Mouse (Mus musculus) kidney, adult 8-10 months (tissue): ENCODE data around the gene Vwa1.
"Not testable (repeated sequence)": the region's sequence is repeated elsewhere in the genome, so short reads cannot be mapped to it uniquely, and the experiment has no call there.

Source experiments
- DNase-seq, 2 experiments: peaks; one replicate each; pipeline ENCODE4 v3.0.0; 2022

The Vwa1 gene

GRCm38 (mm10) chr4:155744474-155744873 is 30.0 kb downstream of the Vwa1 start:
- DNase-seq = no peak

DNA sequence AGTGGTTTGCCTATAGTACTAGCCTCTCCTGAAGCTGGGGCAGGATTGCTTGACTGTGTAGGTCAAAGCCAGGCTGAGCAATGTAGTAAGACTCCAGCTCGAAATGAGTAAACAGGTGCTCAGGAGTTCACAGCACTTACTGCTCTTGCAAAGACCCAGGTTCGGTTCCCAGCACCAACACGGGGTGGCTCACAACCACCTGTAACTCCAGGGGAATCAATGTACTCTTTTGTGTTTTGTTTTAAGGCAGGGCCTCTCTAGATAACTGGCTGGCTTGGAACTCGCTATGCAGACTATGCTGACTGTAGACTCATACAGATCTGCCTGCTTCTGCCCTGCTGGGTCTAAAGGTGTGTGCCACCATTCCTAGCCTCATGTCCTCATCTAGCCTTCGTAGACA is 31.8 kb downstream of the Vwa1 start:
- no peak for DNase-seq

DNA sequence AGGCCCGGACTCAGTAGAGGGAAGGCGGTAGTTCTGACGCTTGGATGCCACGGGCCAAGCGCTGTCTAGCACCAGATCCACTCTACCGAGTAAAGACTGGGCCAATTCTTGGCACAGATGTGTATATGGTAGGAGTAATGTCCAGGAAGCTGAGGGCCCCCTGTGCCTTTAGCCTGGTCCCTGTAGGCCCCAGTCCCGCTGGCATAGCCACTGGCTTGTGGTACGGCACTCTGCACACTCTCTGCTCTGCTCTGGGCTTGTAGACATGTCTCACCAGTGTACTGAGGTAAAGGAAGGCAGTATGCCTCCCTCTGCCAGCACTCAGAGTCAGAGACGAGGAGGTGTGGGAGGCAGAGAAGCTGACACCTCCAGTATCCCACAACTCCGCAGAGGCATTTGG is 33.8 kb downstream of the Vwa1 start:
- DNase-seq = not testable (repeated sequence)

GRCm38 (mm10) chr4:155739741-155740636 is 34.5 kb downstream of the Vwa1 start:
- no peak for DNase-seq

GRCm38 (mm10) chr4:155739152-155739551 is 35.3 kb downstream of the Vwa1 start:
- no peak for DNase-seq

GRCm38 (mm10) chr4:155738262-155738661 is 36.2 kb downstream of the Vwa1 start:
- no peak for DNase-seq

DNA sequence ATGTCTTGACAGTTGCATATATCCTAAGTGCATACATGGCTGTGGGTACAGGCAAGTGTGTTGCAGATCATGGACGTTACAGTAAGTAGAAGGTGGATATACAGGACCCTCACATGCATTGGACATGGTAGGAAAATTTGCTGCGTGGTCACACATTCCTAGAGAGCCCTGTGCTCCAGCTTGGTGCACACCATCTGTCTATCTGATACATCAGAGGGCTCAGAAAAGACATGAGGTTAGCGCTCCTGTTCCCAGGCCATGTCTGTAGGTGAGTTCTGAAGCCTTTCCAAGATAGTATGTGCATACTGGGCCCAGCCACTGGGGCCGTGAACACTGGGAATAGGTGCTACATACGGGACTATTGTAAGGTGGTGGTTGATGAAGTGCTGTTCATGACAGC is 38.1 kb downstream of the Vwa1 start:
- DNase-seq = no peak

DNA sequence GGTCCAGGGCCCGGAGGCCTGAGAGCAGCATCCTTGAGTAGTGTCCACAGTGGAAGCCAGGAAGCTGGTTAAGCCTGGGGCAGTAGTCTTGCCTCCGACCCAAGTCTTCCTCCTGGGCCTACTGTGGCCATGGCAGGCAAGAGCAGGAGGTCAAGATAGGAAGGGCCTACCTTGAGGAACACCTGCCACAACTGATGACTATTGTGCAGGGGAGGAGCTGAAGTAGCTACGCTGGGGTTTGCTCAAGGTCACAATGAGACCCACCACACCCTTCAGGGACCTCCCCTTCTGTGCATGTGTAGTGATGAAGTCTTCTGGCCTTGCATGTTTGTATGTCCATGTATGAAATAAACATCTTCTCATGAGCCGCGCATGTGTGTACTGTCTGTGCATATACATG is 38.7 kb downstream of the Vwa1 start:
- no peak for DNase-seq

- peak; percentile 23 to 42 for DNase-seq
Measured at GRCm38 (mm10) chr4:155734951-155735702, 39.4 kb downstream of the Vwa1 start.

DNA sequence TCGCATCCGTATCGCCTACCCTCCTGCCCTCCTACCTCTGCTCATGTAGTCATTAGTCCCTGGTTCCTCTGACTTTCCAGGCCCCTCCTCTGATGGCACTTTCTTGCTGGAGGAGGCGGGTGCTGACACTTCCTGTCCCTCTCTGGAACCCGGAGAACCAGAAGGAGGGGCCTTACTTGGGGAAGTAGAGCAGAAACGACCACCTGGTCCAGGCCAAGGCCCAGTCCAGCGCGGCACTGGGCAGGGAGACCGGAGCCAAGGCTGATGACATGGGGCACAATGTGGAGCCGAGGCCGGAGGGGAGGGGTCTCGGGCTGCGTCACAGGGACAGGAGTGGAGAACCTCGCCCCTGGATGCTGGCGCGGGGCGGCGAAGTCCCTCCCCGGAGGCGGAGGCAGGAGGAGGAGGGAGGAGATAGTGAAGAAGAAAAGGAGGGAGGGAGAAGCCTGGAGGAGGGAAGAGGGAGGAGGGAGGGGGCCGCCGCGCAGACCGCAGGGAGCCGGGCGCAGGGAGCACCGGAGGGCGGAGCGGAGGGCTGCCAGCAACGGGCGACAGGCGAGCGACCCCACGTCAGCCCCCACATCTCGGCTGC is 40.1 kb downstream of the Vwa1 start, which contains the start of gene Tmem240:
TSS of gene Tmem240 (plus strand) at position 451 of the 592 bp plus-strand sequence.
- peak; percentile 71 to 82 for DNase-seq

DNA sequence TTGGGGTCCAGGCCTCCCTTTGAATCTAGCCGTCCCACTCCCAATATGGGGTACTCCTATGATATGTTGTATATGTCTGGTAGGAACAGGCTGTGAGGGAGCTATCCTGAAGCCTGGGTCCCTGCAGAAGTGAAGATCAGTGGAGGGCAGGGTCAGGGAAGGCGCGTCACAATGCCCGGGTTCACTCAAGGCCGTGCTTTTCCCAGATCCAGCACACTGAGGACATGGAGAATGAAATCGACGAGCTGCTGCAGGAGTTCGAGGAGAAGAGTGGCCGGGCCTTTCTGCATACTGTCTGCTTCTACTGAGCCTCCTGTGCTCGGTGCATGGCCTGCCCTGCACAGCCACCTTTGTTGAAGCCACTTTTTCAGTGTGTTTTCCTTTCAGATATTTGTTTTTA is 41.2 kb downstream of the Vwa1 start:
- no peak for DNase-seq

DNA sequence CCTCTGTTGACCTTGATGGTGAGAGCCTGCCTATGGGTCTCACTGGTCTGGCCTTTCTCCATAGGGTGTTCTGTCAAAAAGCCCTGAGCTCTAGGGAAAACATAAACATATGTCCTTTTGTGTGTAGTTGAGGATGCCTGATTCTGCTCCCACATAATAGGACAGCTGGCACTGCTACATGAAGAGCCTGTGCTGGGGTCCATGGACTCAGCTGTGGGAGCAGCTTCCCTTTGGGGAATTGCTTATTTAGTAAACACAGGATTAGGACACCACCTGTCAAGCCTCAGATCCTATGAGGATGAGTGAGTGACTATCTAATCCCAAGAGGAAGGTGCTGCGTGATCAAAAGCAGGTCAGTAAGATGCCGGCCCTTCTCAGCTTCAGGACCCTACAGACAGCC is 46.5 kb downstream of the Vwa1 start:
- DNase-seq = no peak

DNA sequence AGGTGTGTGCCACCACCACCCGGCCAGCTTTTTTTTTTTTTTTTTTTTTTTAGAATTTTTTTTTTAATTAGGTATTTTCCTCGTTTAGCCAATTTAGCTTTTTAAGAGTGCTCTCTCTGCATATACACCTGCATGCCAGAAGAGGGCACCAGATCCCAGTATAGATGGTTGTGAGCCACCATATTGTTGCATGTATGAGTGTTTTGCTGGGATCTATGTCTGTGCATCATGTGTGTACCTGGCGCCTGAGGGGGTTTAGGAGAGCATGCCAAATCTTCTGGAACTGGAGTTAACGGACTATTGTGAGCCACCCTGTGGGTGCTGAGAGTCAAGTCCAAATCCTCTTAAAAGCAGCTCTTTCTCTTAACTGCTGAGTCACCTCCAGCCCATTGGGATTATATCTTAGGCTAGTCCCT is 52.8 kb downstream of the Vwa1 start:
- DNase-seq = peak in 1 of 2 experiments; percentile 27
